Mouse (Mus musculus) brain, embryonic 14.5 days (tissue): ENCODE results near the gene Twf2. TPM values are rescaled to one million over a fixed set of nuclear protein-coding genes. Genes with fewer than 3 reads are reported as not detected.

Experiments
- DNase-seq: peaks from one replicate; pipeline ENCODE4 v3.0.0-alpha.2; 2011; ENCODE audit warnings: low read depth
- CTCF ChIP-seq: fragments of 200-500 bp; IDR thresholded peaks from 2 replicates; pipeline ENCODE4 v1.5.1; 2012; ENCODE audit warnings: inconsistent platforms, mild to moderate bottlenecking, moderate library complexity, borderline replicate concordance; ENCODE audit not compliant: insufficient read depth, insufficient read length; ENCODE audit errors: extremely low read depth
- POLR2A ChIP-seq: fragments of 200-500 bp; IDR thresholded peaks from 2 replicates; pipeline ENCODE4 v1.6.1; 2012; ENCODE audit warnings: mild to moderate bottlenecking, inconsistent platforms, borderline replicate concordance; ENCODE audit not compliant: poor library complexity, insufficient read depth, insufficient read length, severe bottlenecking; ENCODE audit errors: extremely low read depth
- polyA plus RNA-seq: library from polyadenylated mRNA; depleted of rRNA; stranded (reverse); fragments of >200 nt; gene quantifications from 2 replicates; pipeline ENCODE4 v1.2.3, GENCODE M21; 2012; rRNA removed

Twf2 gene
- polyA plus RNA-seq, result 51.1 and 63.8 TPM in 2 replicates

DNA sequence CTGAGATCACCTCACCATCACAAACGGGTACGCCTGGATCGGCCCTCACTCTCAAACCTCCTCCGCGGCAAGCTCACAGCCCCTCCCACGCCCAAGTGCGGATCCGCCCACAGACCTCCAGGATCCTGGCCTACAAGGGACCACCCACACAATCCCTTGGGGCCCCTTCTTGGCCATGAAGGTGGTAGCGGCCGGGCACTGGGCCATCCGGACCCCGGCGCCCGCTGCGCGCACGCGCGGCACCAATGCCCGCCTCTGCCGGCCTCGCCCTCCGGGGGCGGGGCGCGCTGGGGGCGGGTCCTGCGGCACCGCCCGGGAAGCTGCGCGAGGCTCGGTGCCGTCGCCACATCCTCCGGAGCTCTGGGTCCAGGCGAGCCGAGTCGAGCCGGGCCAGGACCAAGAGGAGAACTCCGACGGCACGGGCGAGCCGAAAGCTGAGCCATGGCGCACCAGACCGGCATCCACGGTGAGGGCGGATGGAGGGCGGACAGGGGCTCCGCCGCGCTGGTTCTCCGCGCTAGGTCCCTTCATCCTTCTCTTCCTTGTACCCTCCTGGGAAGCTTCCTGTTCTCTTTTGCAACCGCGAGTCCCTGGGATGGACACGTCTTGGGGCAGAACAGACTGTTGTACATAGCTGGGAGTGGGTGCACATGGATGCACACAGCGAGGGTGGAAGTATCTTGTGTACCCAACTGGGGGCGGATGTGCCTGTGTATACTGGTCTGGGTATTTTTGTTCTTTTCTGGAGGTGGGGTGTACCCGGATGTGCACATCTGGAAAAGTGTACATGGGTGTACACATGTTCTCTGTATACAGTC is at the start of gene Twf2:
Twf2 (plus strand) TSS at position 290 of the 818 bp plus-strand sequence.
- TF ChIP-seq POLR2A (peak; percentile 85), CTCF (no peak)
- DNase-seq, result peak; percentile 96

- DNase-seq, result no peak
- TF ChIP-seq POLR2A, result no peak
Measured at GRCm38 (mm10) chr9:106154106-106154505, 48.8 kb upstream of the Twf2 start.

GRCm38 (mm10) chr9:106156419-106156818 is 46.5 kb upstream of the Twf2 start:
- DNase-seq, result peak; percentile 89
- peak; percentile 89 for TF ChIP-seq CTCF
- no peak for TF ChIP-seq POLR2A

GRCm38 (mm10) chr9:106156921-106157622 is 45.8 kb upstream of the Twf2 start:
- TF ChIP-seq CTCF, result no peak
- no peak for TF ChIP-seq POLR2A
- DNase-seq, result no peak

GRCm38 (mm10) chr9:106157623-106157925 is 45.3 kb upstream of the Twf2 start:
- TF ChIP-seq POLR2A (no peak), CTCF (no peak)
- no peak for DNase-seq

DNA sequence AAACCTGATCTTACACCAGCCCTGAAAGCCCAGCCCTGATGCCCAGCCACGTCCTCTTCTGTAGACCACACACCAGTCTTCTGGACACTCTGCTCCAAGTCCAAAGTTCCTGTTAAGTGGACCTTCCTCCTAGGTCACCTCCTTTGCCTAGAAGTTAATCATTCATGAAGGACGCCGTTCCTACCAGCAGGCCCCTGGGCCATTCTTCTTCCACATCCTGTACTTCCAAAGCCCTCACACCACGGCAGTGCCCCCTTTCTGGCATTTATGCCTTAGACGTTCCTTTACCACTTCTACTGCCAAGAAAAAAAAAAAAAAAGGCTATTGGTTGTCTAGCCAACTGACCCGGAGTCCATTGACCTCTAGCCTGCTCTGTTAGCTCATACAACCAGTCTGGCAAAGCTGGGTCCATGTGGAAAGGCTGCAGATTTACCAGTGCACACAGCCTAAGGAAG is 44.8 kb upstream of the Twf2 start, which contains the start of gene Glyctk:
Glyctk (minus strand) TSS at position 102 of the 455 bp plus-strand sequence.
- TF ChIP-seq POLR2A (no peak), CTCF (no peak)
- DNase-seq, result no peak

GRCm38 (mm10) chr9:106159237-106159636 is 43.7 kb upstream of the Twf2 start:
- no peak for DNase-seq
- TF ChIP-seq POLR2A, result no peak
- TF ChIP-seq CTCF, result no peak

- peak; percentile 96 for DNase-seq
- TF ChIP-seq POLR2A (peak; percentile 17; the same call in 1 of the 2 replicates), CTCF (no peak)
Measured at GRCm38 (mm10) chr9:106159784-106160301, 43.1 kb upstream of the Twf2 start.

DNA sequence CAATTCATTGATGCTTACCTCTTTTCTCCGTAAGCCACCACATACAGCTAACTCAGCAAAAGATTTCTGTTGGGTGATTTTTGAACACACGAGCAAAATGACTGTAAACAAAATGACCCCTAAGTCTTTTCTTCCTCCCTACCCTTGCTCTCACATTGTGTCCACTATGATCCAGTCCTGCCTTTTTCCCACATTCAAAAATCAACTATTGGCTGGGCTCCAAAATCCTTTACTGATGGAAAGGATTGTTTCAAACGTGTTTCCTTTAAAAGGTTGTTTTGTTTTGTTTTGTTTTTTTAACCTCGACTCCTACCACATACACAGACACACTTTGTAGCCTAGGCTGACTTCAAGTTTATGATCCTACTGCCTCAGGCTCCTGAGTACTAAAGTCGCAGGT is 42.5 kb upstream of the Twf2 start:
- no peak for DNase-seq
- TF ChIP-seq CTCF (no peak), POLR2A (no peak)

- TF ChIP-seq CTCF (no peak), POLR2A (no peak)
- no peak for DNase-seq
Measured at GRCm38 (mm10) chr9:106166709-106167108, 36.2 kb upstream of the Twf2 start.

DNA sequence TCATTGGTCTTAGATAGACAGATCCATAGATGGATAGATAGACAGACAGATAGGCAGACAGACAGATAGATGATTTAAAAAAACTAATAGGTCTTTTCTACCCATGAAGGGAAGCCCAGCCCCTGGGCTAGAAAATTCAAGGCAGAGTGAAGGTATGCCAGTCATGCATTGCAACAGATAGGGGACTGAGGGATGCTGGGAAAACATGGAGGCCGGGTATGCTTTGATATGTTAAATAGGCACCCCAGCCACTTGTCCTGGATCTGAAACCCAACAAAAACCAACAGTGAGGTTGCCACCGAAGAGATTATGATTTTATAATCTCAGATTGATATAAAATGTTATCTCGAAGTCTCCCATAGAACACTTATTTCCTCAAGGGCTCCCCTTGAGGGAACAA is 35.7 kb upstream of the Twf2 start:
- no peak for TF ChIP-seq POLR2A
- TF ChIP-seq CTCF, result no peak

More for the DNA sequence above, 35.7 kb upstream of the Twf2 start:
- DNase-seq, result no peak
